8 mouse cellular contexts compared by ENCODE assay signal in genomic region chr8:126664891-126665290, GRCm38 (mm10).
DNase-seq lines count a peak whose midpoint lies in the region; ATAC-seq lines count a peak whose summit lies in the region.

No protein-coding gene starts in this region.

- WGBS in heart, embryonic 14.5 days: 69% methylated on average over 5 of the region's 5 CpGs
- 78% methylated on average over 5 of the region's 5 CpGs for WGBS in midbrain, embryonic 10.5 days
- 79% methylated on average over 5 of the region's 5 CpGs for WGBS in midbrain, embryonic 11.5 days
- 38% methylated on average over 5 of the region's 5 CpGs for WGBS in limb, embryonic 12.5 days
- 40% methylated on average over 5 of the region's 5 CpGs for WGBS in stomach, embryonic 16.5 days

- no peaks in the 10 kb centered on the region for H3K27me3 ChIP-seq in heart, embryonic 14.5 days (ENCODE audit: control insufficient read depth, insufficient read depth, low read length)
- H3K27me3 ChIP-seq in midbrain, embryonic 10.5 days (ENCODE audit: low read depth, poor library complexity, severe bottlenecking): no peaks in the 10 kb centered on the region; the same call in 1 of the 2 replicates
- H3K27me3 ChIP-seq in midbrain, embryonic 11.5 days (ENCODE audit: control insufficient read depth, insufficient read depth, low read length): no peaks in the 10 kb centered on the region
- H3K27me3 ChIP-seq in limb, embryonic 12.5 days: no peaks in the 10 kb centered on the region
- no peaks in the 10 kb centered on the region for H3K27me3 ChIP-seq in stomach, embryonic 16.5 days (ENCODE audit: control insufficient read depth, insufficient read depth, low read length)

- H3K27ac ChIP-seq in heart, embryonic 14.5 days (replicated peaks in 1 of 2; ENCODE audit: control insufficient read depth in 1 of 2, insufficient read depth in 1 of 2, low read depth in 2 of 2, low read length in 2 of 2): peak overlapping the region; percentile 98 to 100
- H3K27ac ChIP-seq in midbrain, embryonic 10.5 days (replicated peaks): 0 out of 2 replicates have a peak overlapping the region, but pooled peaks have one; percentile 14
- no peak overlapping the region for H3K27ac ChIP-seq in midbrain, embryonic 11.5 days (ENCODE audit: low read depth, low read length)
- H3K27ac ChIP-seq in limb, embryonic 12.5 days: peak overlapping the region; percentile 99
- H3K27ac ChIP-seq in stomach, embryonic 16.5 days (ENCODE audit: low read length): peak overlapping the region; percentile 100

- H3K4me3 ChIP-seq in heart, embryonic 14.5 days (ENCODE audit: control insufficient read depth in 1 of 2, insufficient read depth in 1 of 2, low read depth in 1 of 2, low read length in 2 of 2): no peak overlapping the region
- no peak overlapping the region for H3K4me3 ChIP-seq in midbrain, embryonic 10.5 days
- no peak overlapping the region for H3K4me3 ChIP-seq in midbrain, embryonic 11.5 days (ENCODE audit: low read depth, low read length)
- H3K4me3 ChIP-seq in limb, embryonic 12.5 days (replicated peaks): no peak overlapping the region
- H3K4me3 ChIP-seq in stomach, embryonic 16.5 days (replicated peaks; ENCODE audit: low read length): no peak overlapping the region

- H3K36me3 ChIP-seq in heart, embryonic 14.5 days (ENCODE audit: control insufficient read depth, insufficient read depth, low read length): no peaks in the 10 kb centered on the region
- H3K36me3 ChIP-seq in midbrain, embryonic 10.5 days: no peaks in the 10 kb centered on the region
- H3K36me3 ChIP-seq in midbrain, embryonic 11.5 days (ENCODE audit: control insufficient read depth, insufficient read depth, low read length): no peaks in the 10 kb centered on the region
- H3K36me3 ChIP-seq in limb, embryonic 12.5 days: no peaks in the 10 kb centered on the region
- no peaks in the 10 kb centered on the region for H3K36me3 ChIP-seq in stomach, embryonic 16.5 days (ENCODE audit: control insufficient read depth, insufficient read depth, low read length)

- no peak for DNase-seq in heart, adult 18-20 months
- DNase-seq in midbrain, embryonic 10.5 days (ENCODE audit: low spot score): no peak
- no peak for DNase-seq in midbrain, embryonic 11.5 days (ENCODE audit: low spot score, missing footprints)
- DNase-seq in layer of hippocampus, adult 11-12 months (ENCODE audit: low spot score): no peak

- no peaks in the 10 kb centered on the region for H3K9me3 ChIP-seq in heart, embryonic 14.5 days (ENCODE audit: control insufficient read depth, low read length)
- no peaks in the 10 kb centered on the region for H3K9me3 ChIP-seq in midbrain, embryonic 10.5 days (replicated peaks)
- H3K9me3 ChIP-seq in midbrain, embryonic 11.5 days (ENCODE audit: control insufficient read depth, low read length): no peaks in the 10 kb centered on the region
- no peaks in the 10 kb centered on the region for H3K9me3 ChIP-seq in limb, embryonic 12.5 days
- no peaks in the 10 kb centered on the region for H3K9me3 ChIP-seq in stomach, embryonic 16.5 days (replicated peaks; ENCODE audit: control insufficient read depth, low read length)

- no peak for ATAC-seq in heart, embryonic 14.5 days (ENCODE audit: insufficient number of reproducible peaks, insufficient read depth, low FRiP score, low read depth)
- ATAC-seq in midbrain, embryonic 11.5 days (ENCODE audit: low FRiP score): no peak
- no peak for ATAC-seq in limb, embryonic 12.5 days (ENCODE audit: insufficient number of reproducible peaks, insufficient read depth, low FRiP score, low TSS enrichment, low read depth)
- ATAC-seq in stomach, embryonic 16.5 days (ENCODE audit: insufficient read depth, low FRiP score): no peak
- ATAC-seq in CD4-positive, CD25-positive, alpha-beta regulatory T cell, adult 4 months: no peak

- H3K4me1 ChIP-seq in heart, embryonic 14.5 days (ENCODE audit: control insufficient read depth in 2 of 2, insufficient read depth in 2 of 2, low read length in 2 of 2): peaks cover 71 to 88% of the 10 kb centered on the region in 2 experiments
- H3K4me1 ChIP-seq in midbrain, embryonic 10.5 days: peaks cover 96% of the 10 kb centered on the region
- peaks cover 56% of the 10 kb centered on the region for H3K4me1 ChIP-seq in midbrain, embryonic 11.5 days (ENCODE audit: control insufficient read depth, insufficient read depth, low read length)
- H3K4me1 ChIP-seq in limb, embryonic 12.5 days (replicated peaks): peaks cover 92% of the 10 kb centered on the region
- H3K4me1 ChIP-seq in stomach, embryonic 16.5 days (ENCODE audit: control insufficient read depth, insufficient read depth, low read length): peaks cover 92% of the 10 kb centered on the region

- no peak overlapping the region; the same call in 1 of the 2 replicates for H3K9ac ChIP-seq in heart, embryonic 14.5 days (ENCODE audit: low read length)
- H3K9ac ChIP-seq in midbrain, embryonic 11.5 days (ENCODE audit: low read length): no peak overlapping the region
- H3K9ac ChIP-seq in limb, embryonic 12.5 days (replicated peaks): no peak overlapping the region
- H3K9ac ChIP-seq in stomach, embryonic 16.5 days (ENCODE audit: low read length): peak overlapping the region; percentile 68; the same call in 1 of the 2 replicates

- no peak overlapping the region for H3K4me2 ChIP-seq in heart, embryonic 14.5 days (ENCODE audit: low read length)
- H3K4me2 ChIP-seq in midbrain, embryonic 11.5 days: no peak overlapping the region
- no peak overlapping the region for H3K4me2 ChIP-seq in limb, embryonic 12.5 days
- 0 out of 2 replicates have a peak overlapping the region, but pooled peaks have one; percentile 50 for H3K4me2 ChIP-seq in stomach, embryonic 16.5 days (ENCODE audit: low read depth, low read length)
